Mouse (Mus musculus) stomach, embryonic 15.5 days (tissue): Measurements from ENCODE around the gene Gphn. TPM values are rescaled to one million over a fixed set of nuclear protein-coding genes. Genes with fewer than 3 reads are reported as not detected.

Experiments
- ATAC-seq: fragments of 200-750 bp; cut with Nextera tagmentation; 2 replicates; pipeline ENCODE4 v1.8.0; 2017; ENCODE audit warnings: low read depth, moderate number of reproducible peaks, moderate TSS enrichment; ENCODE audit not compliant: insufficient read depth, low FRiP score
- H3K27ac ChIP-seq: fragments of 300-500 bp; sonication (generic); 2 replicates; pipeline ENCODE4 v1.5.1; 2015; ENCODE audit warnings: mild to moderate bottlenecking, inconsistent platforms
- H3K27me3 ChIP-seq: fragments of 300-500 bp; sonication (generic); replicated peaks from 2 replicates; pipeline ENCODE4 v1.6.1; 2015; ENCODE audit warnings: inconsistent platforms
- H3K36me3 ChIP-seq: fragments of 300-500 bp; sonication (generic); 2 replicates; pipeline ENCODE4 v1.6.1; 2015; ENCODE audit warnings: inconsistent platforms
- H3K4me1 ChIP-seq: fragments of 300-500 bp; sonication (generic); 2 replicates; pipeline ENCODE4 v1.6.1; 2015; ENCODE audit warnings: inconsistent platforms
- H3K4me2 ChIP-seq: fragments of 300-500 bp; sonication (generic); 2 replicates; pipeline ENCODE4 v1.6.1; 2015; ENCODE audit warnings: mild to moderate bottlenecking, inconsistent platforms
- H3K4me3 ChIP-seq: fragments of 300-500 bp; sonication (generic); replicated peaks from 2 replicates; pipeline ENCODE4 v1.5.1; 2015; ENCODE audit warnings: inconsistent platforms
- H3K9ac ChIP-seq: fragments of 300-500 bp; sonication (generic); 2 replicates; pipeline ENCODE4 v1.6.1; 2015; ENCODE audit warnings: inconsistent platforms
- H3K9me3 ChIP-seq: fragments of 300-500 bp; sonication (generic); 2 replicates; pipeline ENCODE4 v1.6.1; 2016; ENCODE audit warnings: inconsistent platforms
- WGBS: fragments of 180-500 bp; shearing (Covaris S2); methylation state at CpG from one replicate; pipeline ENCODE4 v1.1.7; 2015; 5-methylcytosine and 5-hydroxymethylcytosine counted together
- polyA plus RNA-seq: library from polyadenylated mRNA; unstranded; fragments of >200 nt; fragmentation: Nextera tagmentation; extraction: Ambion mirVana; gene quantifications from 2 replicates; pipeline ENCODE4 v1.2.1, GENCODE M21; 2015

Gphn gene
- 15.2 and 19.2 TPM in 2 replicates for polyA plus RNA-seq

GRCm38 (mm10) chr12:78225707-78226518 lies at the start of gene Gphn:
Gphn (plus strand) TSS chr12:78226379.
- H3K4me1 ChIP-seq, result no peaks in the 10 kb centered on the region
- no peaks in the 10 kb centered on the region for H3K36me3 ChIP-seq
- under 1% methylated on average over 70 of the region's 70 CpGs for WGBS
- H3K4me2 ChIP-seq, result peak within 1 kb of the TSS; percentile 73
- H3K27ac ChIP-seq, result peak within 1 kb of the TSS; percentile 99
- H3K9me3 ChIP-seq, result no peaks in the 10 kb centered on the region
- H3K9ac ChIP-seq, result peak within 1 kb of the TSS; percentile 88
- no peaks in the 10 kb centered on the region for H3K27me3 ChIP-seq
- ATAC-seq, result peak; percentile 98
- H3K4me3 ChIP-seq, result peak within 1 kb of the TSS; percentile 95

DNA sequence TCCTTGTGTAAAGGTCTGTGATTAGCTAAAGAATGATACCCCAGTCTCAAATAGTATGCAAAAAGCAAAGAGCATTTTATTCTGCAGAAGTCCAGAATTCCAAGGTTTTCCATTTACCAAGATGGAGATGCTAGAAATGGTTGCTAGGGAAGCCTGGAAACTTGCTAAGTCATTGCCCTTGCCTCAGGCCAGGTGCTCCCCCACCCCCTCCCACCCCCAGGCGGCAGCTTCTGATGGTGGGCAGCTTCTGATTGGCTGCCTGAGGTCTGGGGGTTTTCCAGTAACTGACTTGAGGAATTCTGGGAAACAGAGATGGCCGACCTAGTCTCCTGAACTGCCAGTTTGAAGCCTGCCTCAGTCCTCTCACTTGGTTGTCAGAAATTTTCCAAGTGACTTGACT lies 44.7 kb upstream of the Gphn start:
- ATAC-seq, result no peak
- Histone ChIP-seq H3K4me1 (no peaks in the 10 kb centered on the region), H3K27ac (no peak overlapping the region), H3K9ac (no peak overlapping the region), H3K4me2 (no peak overlapping the region), H3K36me3 (no peaks in the 10 kb centered on the region), H3K27me3 (no peaks in the 10 kb centered on the region), H3K9me3 (no peaks in the 10 kb centered on the region), H3K4me3 (no peak overlapping the region)
- WGBS, result 73% methylated on average over 2 of the region's 2 CpGs

GRCm38 (mm10) chr12:78193942-78194341 lies 32.2 kb upstream of the Gphn start, which contains the start of gene Gm6657:
Gm6657 (plus strand) TSS chr12:78194242.
- no peak for ATAC-seq
- H3K4me1 ChIP-seq, result no peaks in the 10 kb centered on the region
- no peaks in the 10 kb centered on the region for H3K27me3 ChIP-seq

GRCm38 (mm10) chr12:78195368-78195767 lies 30.8 kb upstream of the Gphn start:
- no peaks in the 10 kb centered on the region for H3K4me1 ChIP-seq
- no peak overlapping the region for H3K4me2 ChIP-seq
- no peak for ATAC-seq
- H3K27me3 ChIP-seq, result no peaks in the 10 kb centered on the region
- no peak overlapping the region for H3K27ac ChIP-seq
- 30% methylated on average over 2 of the region's 2 CpGs for WGBS
- no peak overlapping the region for H3K9ac ChIP-seq
- no peak overlapping the region for H3K4me3 ChIP-seq
- no peaks in the 10 kb centered on the region for H3K36me3 ChIP-seq
- no peaks in the 10 kb centered on the region for H3K9me3 ChIP-seq

More at GRCm38 (mm10) chr12:78193942-78194341, 32.2 kb upstream of the Gphn start, which contains the start of gene Gm6657:
- H3K9me3 ChIP-seq, result no peaks in the 10 kb centered on the region
- no peak within 1 kb of the TSS for H3K4me3 ChIP-seq
- H3K36me3 ChIP-seq, result no peaks in the 10 kb centered on the region
- H3K4me2 ChIP-seq, result no peak within 1 kb of the TSS
- no peak within 1 kb of the TSS for H3K9ac ChIP-seq
- no peak within 1 kb of the TSS for H3K27ac ChIP-seq

GRCm38 (mm10) chr12:78203646-78204045 lies 22.5 kb upstream of the Gphn start:
- Histone ChIP-seq H3K27ac (no peak overlapping the region), H3K9me3 (no peaks in the 10 kb centered on the region), H3K9ac (no peak overlapping the region), H3K36me3 (no peaks in the 10 kb centered on the region), H3K4me2 (no peak overlapping the region), H3K4me3 (no peak overlapping the region), H3K4me1 (no peaks in the 10 kb centered on the region), H3K27me3 (no peaks in the 10 kb centered on the region)
- ATAC-seq, result no peak
- 61% methylated on average over 5 of the region's 5 CpGs for WGBS

- Histone ChIP-seq H3K36me3 (no peaks in the 10 kb centered on the region), H3K4me2 (peak overlapping the region; percentile 43), H3K9ac (no peak overlapping the region), H3K4me1 (no peaks in the 10 kb centered on the region), H3K27ac (peak overlapping the region; percentile 46; the same call in 1 of the 2 replicates), H3K4me3 (0 out of 2 replicates have a peak overlapping the region, but pooled peaks have one; percentile 5), H3K9me3 (no peaks in the 10 kb centered on the region), H3K27me3 (no peaks in the 10 kb centered on the region)
- peak; percentile 65; the same call in 1 of the 2 replicates for ATAC-seq
- WGBS, result 11% methylated on average over 5 of the region's 5 CpGs
Measured at GRCm38 (mm10) chr12:78205915-78206570, 20.1 kb upstream of the Gphn start.

DNA sequence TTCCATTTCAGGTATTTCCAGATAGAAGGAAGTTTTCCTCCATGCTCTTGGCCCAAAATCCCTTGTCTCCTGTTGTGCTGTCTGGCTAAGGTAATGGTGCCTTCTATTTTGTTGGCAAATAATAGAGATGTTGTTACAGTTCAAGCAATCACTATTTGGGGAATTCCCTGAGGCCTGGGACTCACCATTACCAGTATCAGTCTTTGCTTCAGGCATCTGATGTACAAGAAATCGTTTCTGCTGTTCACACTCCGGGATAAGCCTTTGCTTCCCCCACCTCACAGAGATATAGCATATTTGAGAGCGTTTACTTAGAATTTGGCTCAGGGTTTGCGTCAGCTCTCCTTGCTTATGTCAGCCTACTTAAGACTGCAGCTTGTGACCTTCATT lies 19.6 kb upstream of the Gphn start:
- no peaks in the 10 kb centered on the region for H3K36me3 ChIP-seq
- no peaks in the 10 kb centered on the region for H3K27me3 ChIP-seq
- H3K4me2 ChIP-seq, result 0 out of 2 replicates have a peak overlapping the region, but pooled peaks have one; percentile 43
- no peaks in the 10 kb centered on the region for H3K9me3 ChIP-seq
- H3K27ac ChIP-seq, result peak overlapping the region; percentile 46; the same call in 1 of the 2 replicates
- no peak overlapping the region for H3K9ac ChIP-seq
- WGBS, result 61% methylated on average over 4 of the region's 4 CpGs
- no peak overlapping the region for H3K4me3 ChIP-seq
- no peak for ATAC-seq
- H3K4me1 ChIP-seq, result no peaks in the 10 kb centered on the region

GRCm38 (mm10) chr12:78209856-78210255 lies 16.3 kb upstream of the Gphn start:
- WGBS, result 86% methylated on average over 2 of the region's 2 CpGs
- Histone ChIP-seq H3K4me3 (no peak overlapping the region), H3K4me2 (no peak overlapping the region), H3K27ac (no peak overlapping the region), H3K9ac (no peak overlapping the region), H3K4me1 (no peaks in the 10 kb centered on the region), H3K9me3 (no peaks in the 10 kb centered on the region), H3K36me3 (no peaks in the 10 kb centered on the region), H3K27me3 (no peaks in the 10 kb centered on the region)
- no peak for ATAC-seq

DNA sequence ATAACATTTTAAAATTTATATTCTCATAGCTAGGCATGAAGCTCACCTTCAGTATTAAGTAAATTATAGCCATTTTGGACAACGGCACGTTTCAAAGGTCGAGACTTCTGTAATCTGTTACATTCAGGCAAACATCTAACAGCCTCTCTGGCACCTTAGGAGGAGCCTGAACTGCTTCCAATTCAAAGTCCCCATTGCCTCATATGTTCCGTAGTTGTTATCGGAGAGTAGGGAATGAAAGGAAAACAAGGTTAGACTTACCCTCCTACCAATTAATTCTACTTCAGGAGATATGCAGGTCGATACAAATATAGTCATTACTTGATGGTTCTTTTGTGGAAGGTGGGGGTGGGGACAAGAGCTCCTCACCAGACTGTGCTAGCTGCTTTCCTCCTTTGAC lies 10.7 kb upstream of the Gphn start:
- no peaks in the 10 kb centered on the region for H3K36me3 ChIP-seq
- no peak for ATAC-seq
- no peaks in the 10 kb centered on the region for H3K27me3 ChIP-seq
- H3K4me3 ChIP-seq, result no peak overlapping the region
- H3K9me3 ChIP-seq, result no peaks in the 10 kb centered on the region
- 64% methylated on average over 6 of the region's 6 CpGs for WGBS
- H3K4me1 ChIP-seq, result no peaks in the 10 kb centered on the region
- H3K27ac ChIP-seq, result no peak overlapping the region
- H3K4me2 ChIP-seq, result no peak overlapping the region
- H3K9ac ChIP-seq, result no peak overlapping the region

DNA sequence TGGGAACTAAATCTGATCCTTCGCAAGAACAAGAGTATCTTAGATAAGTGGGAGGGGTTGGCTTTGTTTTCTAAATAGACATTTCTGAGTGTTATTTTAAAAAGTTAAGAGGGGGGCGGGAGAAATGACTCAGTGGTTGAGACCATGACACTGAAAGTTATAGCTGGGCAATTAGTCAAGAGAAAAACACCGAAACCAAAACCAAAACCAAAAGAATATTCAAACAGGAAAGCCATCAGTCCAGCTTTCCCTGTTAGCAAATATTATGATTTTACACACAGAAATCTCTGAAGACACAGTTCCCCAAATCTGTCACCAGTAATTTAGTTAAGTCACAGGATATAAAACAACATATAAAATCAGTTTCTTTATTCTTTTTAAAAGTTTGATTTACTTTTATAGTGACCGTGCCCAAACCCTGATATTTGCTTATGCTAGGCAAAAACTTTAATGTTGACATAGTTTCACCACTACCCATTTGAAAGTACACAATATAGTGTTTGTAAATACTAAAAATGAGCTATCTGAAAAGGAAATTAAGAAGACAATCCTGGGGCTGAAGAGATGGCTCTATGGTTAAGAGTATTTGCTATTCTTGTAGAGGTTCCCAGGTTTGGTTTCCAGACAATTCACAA lies 6.9 kb upstream of the Gphn start:
- WGBS, result 72% methylated on average over 4 of the region's 4 CpGs
- Histone ChIP-seq H3K4me1 (no peaks in the 10 kb centered on the region), H3K27me3 (no peaks in the 10 kb centered on the region), H3K9me3 (no peaks in the 10 kb centered on the region), H3K36me3 (no peaks in the 10 kb centered on the region), H3K27ac (no peak overlapping the region), H3K9ac (no peak overlapping the region), H3K4me2 (no peak overlapping the region), H3K4me3 (no peak overlapping the region)
- ATAC-seq, result no peak

DNA sequence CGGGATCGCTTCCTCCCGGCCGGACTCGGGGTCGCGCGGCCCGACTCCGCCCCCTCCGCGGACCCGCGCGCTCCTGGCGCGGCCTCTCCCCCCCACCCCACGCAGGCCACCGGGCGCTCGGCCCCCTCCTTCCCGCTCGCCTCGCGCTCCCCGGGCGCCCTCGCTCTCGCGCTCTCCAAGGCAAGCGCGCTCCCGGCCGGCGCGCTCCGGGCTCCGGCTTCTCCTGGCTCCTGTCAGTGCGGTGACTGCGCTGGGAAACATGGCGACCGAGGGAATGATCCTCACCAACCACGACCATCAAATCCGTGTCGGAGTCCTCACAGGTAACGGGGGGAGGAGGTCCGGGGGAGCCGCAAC lies 318 bp downstream of the Gphn start:
- H3K27ac ChIP-seq, result peak overlapping the region; percentile 99
- H3K4me2 ChIP-seq, result peak overlapping the region; percentile 73
- no peaks in the 10 kb centered on the region for H3K36me3 ChIP-seq
- H3K4me1 ChIP-seq, result no peaks in the 10 kb centered on the region
- no peaks in the 10 kb centered on the region for H3K9me3 ChIP-seq
- peak; percentile 88 for ATAC-seq
- no peaks in the 10 kb centered on the region for H3K27me3 ChIP-seq
- under 1% methylated on average over 34 of the region's 48 CpGs for WGBS
- H3K4me3 ChIP-seq, result peak overlapping the region; percentile 95
- H3K9ac ChIP-seq, result peak overlapping the region; percentile 88
